Mouse (Mus musculus): ENCODE results near the gene Snx5.

Gene Snx5

GRCm38 (mm10) chr2:144267004-144267730 is 3.5 kb downstream of the Snx5 start:
- DNase-seq (ENCODE audit: low spot score): no peak

DNA sequence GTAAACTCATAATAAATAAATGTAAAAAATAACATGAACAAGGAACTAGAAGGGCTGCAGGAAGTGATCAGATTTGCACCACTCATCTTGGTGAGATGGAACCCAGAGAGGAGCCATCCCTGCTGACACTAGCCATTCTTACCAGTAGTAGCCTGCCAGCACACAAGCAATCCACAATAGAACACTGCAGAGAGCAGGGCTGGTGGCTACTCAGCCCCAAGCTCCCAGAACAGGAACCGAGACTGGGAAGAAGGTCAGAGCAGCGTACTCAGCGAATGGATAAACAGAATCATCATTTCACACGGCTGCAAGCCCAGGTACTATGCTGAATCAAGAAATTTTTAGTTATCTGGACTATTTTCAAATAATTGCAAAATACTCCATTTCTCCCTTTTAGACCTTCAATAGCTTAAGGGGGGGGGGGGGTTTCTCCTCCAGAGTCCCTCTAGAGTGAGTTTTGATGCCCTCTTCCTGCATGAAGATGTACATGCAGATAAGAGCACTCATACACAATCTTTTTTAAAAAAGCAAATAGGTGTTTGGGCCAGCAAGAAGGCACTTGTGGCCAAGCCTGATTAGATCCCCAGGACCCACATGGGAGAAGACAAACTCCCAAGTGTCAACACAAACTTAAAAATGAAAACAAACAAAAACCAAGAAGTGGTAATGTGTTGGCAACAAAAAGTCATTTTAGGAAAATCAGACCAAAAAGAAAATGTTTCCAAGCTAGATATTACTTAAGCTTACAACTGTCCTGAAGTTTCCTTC is 4.6 kb downstream of the Snx5 start:
- DNase-seq (ENCODE audit: low spot score): no peak

DNA sequence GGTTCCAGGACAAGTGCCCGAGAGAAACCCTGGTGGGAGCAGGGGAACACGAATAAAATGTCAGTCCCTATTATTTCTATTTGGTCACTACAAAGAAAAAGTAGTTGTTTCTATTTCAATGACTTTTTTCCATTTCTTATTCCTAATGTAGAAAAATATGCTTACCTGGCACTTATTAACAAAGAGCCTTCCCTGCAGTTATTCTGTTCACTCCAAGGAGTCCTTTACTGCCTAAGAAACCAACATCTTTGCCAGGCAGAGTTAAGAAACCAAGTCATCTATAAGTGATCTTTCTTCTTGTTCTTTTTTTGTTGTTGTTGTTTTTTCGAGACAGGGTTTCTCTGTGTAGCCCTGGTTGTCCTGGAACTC is 5.6 kb downstream of the Snx5 start:
- no peak for DNase-seq (ENCODE audit: low spot score)

DNA sequence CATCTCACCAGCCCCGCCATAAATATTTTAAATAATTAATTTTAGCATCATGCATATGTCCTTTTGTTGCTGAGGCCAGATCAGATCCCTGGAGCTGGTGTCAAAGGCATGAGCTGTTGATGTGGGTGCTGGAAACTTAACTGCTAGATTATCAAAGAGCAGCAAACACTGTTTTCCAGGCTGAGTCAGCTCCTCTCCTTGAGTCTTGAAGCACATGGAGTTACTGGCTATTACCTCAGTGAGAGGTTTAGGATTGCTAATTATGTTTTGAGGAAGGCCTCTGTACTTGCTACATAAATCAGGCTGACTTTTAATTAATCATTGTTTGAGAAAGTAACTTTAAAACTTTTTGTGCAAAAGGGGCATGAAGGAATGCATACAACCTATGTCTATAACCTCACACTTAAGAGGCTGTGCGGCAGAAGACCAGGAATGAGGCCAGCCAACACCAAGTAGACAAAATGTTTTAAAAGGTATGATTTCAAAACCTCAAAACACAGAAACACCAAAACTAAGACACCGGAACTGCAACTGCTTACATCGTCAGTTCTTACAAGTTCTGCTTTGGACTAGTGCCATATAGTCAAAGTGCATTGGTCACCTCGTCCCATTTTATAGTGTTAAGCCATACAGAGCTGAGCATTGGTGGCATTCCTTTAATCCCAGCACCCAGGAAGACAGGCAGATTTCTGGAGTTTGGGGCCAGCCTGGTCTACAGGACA is 6.1 kb downstream of the Snx5 start:
- no peak for DNase-seq (ENCODE audit: low spot score)

- DNase-seq (ENCODE audit: low spot score): no peak
These were observed 7.9 kb downstream of the Snx5 start for GRCm38 (mm10) chr2:144262837-144263236.

DNA sequence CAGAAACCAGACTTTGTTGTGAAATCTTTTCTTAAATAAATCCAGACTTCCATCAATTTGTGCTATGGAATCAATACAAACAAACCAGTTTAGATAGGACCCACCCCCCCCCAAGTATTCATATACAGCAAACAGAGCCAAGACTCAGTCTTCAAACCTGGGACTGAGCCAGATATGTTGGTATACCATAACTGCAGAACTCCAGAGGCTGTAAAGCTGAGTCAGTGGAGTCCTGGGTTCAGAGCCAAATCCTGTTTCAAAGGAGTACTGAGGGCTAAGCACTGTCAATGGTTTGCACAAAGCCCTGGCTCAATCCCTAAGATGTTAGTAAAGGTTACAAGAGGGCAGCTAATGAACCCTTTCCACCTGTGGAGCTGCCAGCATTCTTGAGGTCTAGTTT is 20.6 kb downstream of the Snx5 start:
- no peak for DNase-seq (ENCODE audit: low spot score)

- no peak for DNase-seq (ENCODE audit: low spot score)
These were observed 21.9 kb downstream of the Snx5 start for GRCm38 (mm10) chr2:144248613-144249376.

DNA sequence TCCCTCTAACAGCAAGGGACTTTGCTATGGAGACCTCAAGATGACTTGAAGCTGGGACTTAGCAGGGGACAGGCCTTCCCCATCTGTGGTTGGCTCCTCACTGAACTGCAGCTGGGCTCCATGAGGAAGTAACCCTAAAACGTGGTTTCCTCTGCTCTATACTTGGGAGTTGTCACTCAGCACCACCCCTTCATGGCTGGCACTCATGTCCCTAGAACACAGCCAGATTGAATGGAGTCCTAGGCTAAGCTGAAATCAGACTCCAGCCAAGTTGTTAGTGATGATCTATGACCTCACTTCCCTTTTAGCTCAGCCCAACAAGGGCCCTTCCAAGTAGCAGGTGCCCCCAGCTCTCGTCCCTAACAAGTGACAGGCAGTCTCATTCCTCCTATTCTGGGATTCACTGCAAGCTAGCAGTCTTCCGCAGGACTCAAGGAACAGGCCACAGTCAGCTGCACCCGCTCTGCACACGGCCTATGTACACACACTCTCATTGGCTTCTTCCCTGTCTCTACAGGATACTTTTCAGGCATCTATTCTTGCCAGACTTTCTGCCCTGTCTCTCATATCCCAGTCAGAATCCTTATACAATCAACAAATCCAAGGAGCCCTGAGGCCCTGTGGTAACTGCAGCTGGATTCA is 23.2 kb downstream of the Snx5 start:
- peak; percentile 26 for DNase-seq (ENCODE audit: low spot score)

DNA sequence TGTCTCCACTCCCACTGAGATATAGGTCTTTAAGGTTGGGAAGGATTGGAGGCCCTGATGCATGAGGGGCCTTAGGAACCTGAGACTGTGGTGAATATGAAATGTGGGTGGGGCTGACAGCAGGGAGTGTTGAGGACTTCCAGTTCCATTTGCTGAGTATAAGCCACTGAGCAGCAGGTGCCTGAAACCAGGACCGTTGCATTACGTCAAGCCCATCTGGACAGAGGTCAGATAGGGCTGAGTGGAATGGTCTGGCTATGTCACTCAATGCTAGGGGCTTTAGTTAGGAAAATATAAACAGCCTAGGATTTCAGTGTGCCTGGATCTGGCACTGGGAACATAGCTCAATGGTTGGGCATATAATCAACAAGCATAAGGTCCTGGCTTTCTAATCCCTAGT is 24.4 kb downstream of the Snx5 start:
- DNase-seq (ENCODE audit: low spot score): no peak

DNA sequence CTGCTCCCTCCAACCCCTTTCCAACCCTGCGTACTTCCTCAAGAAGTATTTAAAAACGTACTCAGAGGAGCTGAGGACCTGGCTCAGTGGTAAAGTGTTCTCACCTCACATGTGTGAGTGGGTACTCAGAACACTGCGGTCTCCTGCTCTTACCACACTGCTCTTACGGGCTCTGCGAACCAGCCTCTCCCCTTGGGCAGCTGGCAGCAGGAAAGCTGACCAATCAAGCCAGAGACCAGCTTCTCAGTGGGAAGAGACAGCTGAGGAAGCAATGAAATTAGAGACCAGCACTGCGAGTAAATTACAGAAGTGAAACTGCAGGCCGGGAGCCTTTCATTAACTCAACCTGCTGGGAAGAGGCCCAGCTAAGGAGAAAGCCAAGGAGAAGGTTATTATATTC is 25.2 kb downstream of the Snx5 start:
- DNase-seq (ENCODE audit: low spot score): no peak

GRCm38 (mm10) chr2:144240095-144240899 is 30.4 kb downstream of the Snx5 start:
- DNase-seq (ENCODE audit: low spot score): no peak

DNA sequence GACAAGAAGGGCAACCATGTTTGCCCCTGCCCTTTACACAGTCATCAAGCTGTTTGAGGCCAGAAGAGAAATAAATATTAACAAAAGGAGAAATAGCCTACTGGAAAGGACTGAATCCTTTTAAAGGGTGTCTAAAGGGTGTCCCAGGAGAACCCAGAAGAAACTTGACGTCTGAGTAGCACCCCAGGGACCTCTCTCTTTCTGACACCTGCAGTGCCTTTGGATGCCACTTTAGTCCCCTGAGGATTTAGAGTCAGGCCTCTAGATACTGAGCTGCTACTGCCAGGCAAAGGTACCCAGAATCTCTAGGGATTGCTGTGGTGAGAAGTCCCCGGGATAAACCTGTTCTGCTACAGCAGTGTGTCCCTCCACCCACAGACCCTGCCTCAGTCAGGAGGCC is 31.4 kb downstream of the Snx5 start:
- no peak for DNase-seq (ENCODE audit: low spot score)

DNA sequence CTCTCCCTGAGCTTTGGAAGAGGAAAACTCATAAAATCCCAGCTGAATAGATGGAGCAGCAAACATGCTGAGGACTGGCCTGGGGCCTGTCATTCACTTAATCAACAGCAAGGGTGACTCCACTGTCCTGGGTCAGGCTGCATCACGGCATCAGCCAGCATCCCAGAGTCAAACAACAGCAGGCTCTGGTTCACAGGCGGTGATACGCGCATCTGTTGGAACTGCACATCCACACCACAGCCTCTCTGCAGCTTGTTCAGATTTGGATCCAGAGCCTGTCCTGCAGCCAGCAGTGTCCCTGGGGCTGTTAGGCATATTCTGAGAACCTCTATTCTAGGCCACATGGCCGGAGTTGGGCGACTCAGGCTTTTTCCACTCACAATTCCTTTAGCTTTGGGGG is 32.4 kb downstream of the Snx5 start:
- DNase-seq (ENCODE audit: low spot score): no peak

GRCm38 (mm10) chr2:144236791-144237584 is 33.7 kb downstream of the Snx5 start:
- no peak for DNase-seq (ENCODE audit: low spot score)

GRCm38 (mm10) chr2:144235776-144236175 is 34.9 kb downstream of the Snx5 start:
- DNase-seq (ENCODE audit: low spot score): no peak

- no peak for DNase-seq (ENCODE audit: low spot score)
These were observed 37.2 kb downstream of the Snx5 start for GRCm38 (mm10) chr2:144233534-144233933.

DNA sequence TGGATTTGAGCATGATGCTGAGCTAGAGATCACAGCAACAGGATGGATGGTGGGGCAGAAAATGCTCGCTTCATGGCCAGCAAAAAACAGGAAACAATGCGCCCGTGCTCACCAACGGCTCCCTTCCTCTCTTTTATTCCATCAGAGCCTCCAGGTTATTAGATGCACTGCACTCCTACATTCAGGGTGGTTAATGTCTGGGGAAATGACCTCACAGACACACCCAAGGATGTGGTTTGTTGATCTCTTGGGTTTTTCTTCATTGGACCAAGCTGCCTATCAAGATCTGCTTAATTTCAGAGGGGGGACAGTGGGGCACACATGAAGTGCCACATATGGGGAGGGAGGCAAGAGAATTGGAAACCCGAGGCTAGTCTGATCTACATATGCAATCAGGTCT is 39.6 kb downstream of the Snx5 start:
- DNase-seq (ENCODE audit: low spot score): no peak

GRCm38 (mm10) chr2:144230498-144230897 is 40.2 kb downstream of the Snx5 start:
- no peak for DNase-seq (ENCODE audit: low spot score)

GRCm38 (mm10) chr2:144229647-144230046 is 41.1 kb downstream of the Snx5 start:
- DNase-seq (ENCODE audit: low spot score): no peak

Data from left cerebral cortex, adult 11 months (tissue).